Mouse (Mus musculus) thymus, adult 2 months (tissue): ENCODE measurements around the gene Arhgap31. TPM values are rescaled to one million over a fixed set of nuclear protein-coding genes. Genes with fewer than 3 reads are reported as not detected.
"Not testable (repeated sequence)": the region's sequence is repeated elsewhere in the genome, so short reads cannot be mapped to it uniquely, and the experiment has no call there.

Experiments used
- DNase-seq: peaks from one replicate; pipeline ENCODE4 v3.0.0; 2021
- H3K27ac ChIP-seq: fragments of 200-500 bp; 2 replicates; pipeline ENCODE4 v1.5.1; 2012; ENCODE audit warnings: low read length, control low read depth; ENCODE audit not compliant: control insufficient read depth, insufficient read depth
- H3K27me3 ChIP-seq: fragments of 200-500 bp; 2 replicates; pipeline ENCODE4 v1.6.1; 2012; ENCODE audit warnings: mild to moderate bottlenecking, low read length, moderate library complexity, mixed read lengths; ENCODE audit not compliant: control insufficient read depth, insufficient read depth
- H3K36me3 ChIP-seq: fragments of 200-500 bp; 2 replicates; pipeline ENCODE4 v1.6.1; 2012; ENCODE audit warnings: mild to moderate bottlenecking, low read length, moderate library complexity; ENCODE audit not compliant: control insufficient read depth, insufficient read depth
- H3K4me1 ChIP-seq: fragments of 200-500 bp; replicated peaks from 2 replicates; pipeline ENCODE4 v1.6.1; 2012; ENCODE audit warnings: low read length; ENCODE audit not compliant: control insufficient read depth, insufficient read depth
- H3K4me3 ChIP-seq: fragments of 200-500 bp; 2 replicates; pipeline ENCODE4 v1.5.1; 2012; ENCODE audit warnings: mild to moderate bottlenecking, low read length, control low read depth, moderate library complexity; ENCODE audit not compliant: control insufficient read depth, insufficient read depth
- CTCF ChIP-seq: fragments of 200-500 bp; IDR thresholded peaks from 2 replicates; pipeline ENCODE4 v1.5.1; 2012; ENCODE audit warnings: mild to moderate bottlenecking, control low read depth, low read length, moderate library complexity, borderline replicate concordance; ENCODE audit not compliant: control insufficient read depth, poor library complexity, insufficient read depth; ENCODE audit errors: extremely low read depth
- POLR2A ChIP-seq: fragments of 200-500 bp; IDR thresholded peaks from 2 replicates; pipeline ENCODE4 v1.6.1; 2012; ENCODE audit warnings: mild to moderate bottlenecking, low read length, control low read depth, moderate library complexity; ENCODE audit not compliant: control insufficient read depth, poor library complexity, insufficient read depth; ENCODE audit errors: extremely low read depth
- WGBS: fragments of 180-500 bp; shearing (Covaris S2); methylation state at CpG from one replicate; pipeline ENCODE4 v1.1.7; 2018; 5-methylcytosine and 5-hydroxymethylcytosine counted together
- polyA plus RNA-seq: library from polyadenylated mRNA; depleted of rRNA; stranded (reverse); fragments of >200 nt; gene quantifications from 2 replicates; pipeline ENCODE4 v1.2.3, GENCODE M21; 2012

Arhgap31 gene
- polyA plus RNA-seq, 1 experiment, result 10.2 TPM

GRCm38 (mm10) chr16:38679431-38680021 is 33.5 kb downstream of the Arhgap31 start:
- DNase-seq, result no peak
- Histone ChIP-seq H3K27ac (no peak overlapping the region), H3K4me3 (no peak overlapping the region), H3K27me3 (no peaks in the 10 kb centered on the region), H3K4me1 (peaks cover 11% of the 10 kb centered on the region), H3K36me3 (no peaks in the 10 kb centered on the region)
- TF ChIP-seq CTCF, result no peak
- TF ChIP-seq POLR2A, result no peak
- 4% methylated on average over 12 of the region's 12 CpGs for WGBS

GRCm38 (mm10) chr16:38678853-38679252 is 34.2 kb downstream of the Arhgap31 start:
- no peak overlapping the region for H3K27ac ChIP-seq
- 51% methylated on average over 8 of the region's 8 CpGs for WGBS

GRCm38 (mm10) chr16:38677941-38678340 is 35.1 kb downstream of the Arhgap31 start:
- WGBS, result 96% methylated on average over 2 of the region's 2 CpGs
- DNase-seq, H3K36me3 ChIP-seq, H3K27ac ChIP-seq, H3K27me3 ChIP-seq, H3K4me3 ChIP-seq: not testable (repeated sequence)
- peaks cover 11% of the 10 kb centered on the region for H3K4me1 ChIP-seq

More at GRCm38 (mm10) chr16:38678853-38679252, 34.2 kb downstream of the Arhgap31 start:
- Histone ChIP-seq H3K4me3 (no peak overlapping the region), H3K27me3 (no peaks in the 10 kb centered on the region), H3K4me1 (peaks cover 11% of the 10 kb centered on the region), H3K36me3 (no peaks in the 10 kb centered on the region)
- DNase-seq, result no peak
- no peak for TF ChIP-seq CTCF
- TF ChIP-seq POLR2A, result no peak

GRCm38 (mm10) chr16:38677171-38677570 is 35.9 kb downstream of the Arhgap31 start:
- TF ChIP-seq POLR2A, result no peak
- no peak overlapping the region for H3K4me3 ChIP-seq
- H3K4me1 ChIP-seq, result peaks cover 11% of the 10 kb centered on the region
- no peak for DNase-seq
- no peak overlapping the region for H3K27ac ChIP-seq
- H3K27me3 ChIP-seq, result no peaks in the 10 kb centered on the region
- 95% methylated on average over 6 of the region's 6 CpGs for WGBS
- H3K36me3 ChIP-seq, result no peaks in the 10 kb centered on the region

GRCm38 (mm10) chr16:38676647-38677046 is 36.4 kb downstream of the Arhgap31 start:
- no peak for DNase-seq
- no peaks in the 10 kb centered on the region for H3K36me3 ChIP-seq
- H3K4me3 ChIP-seq, result no peak overlapping the region
- TF ChIP-seq CTCF (no peak), POLR2A (no peak)
- 94% methylated on average over 4 of the region's 4 CpGs for WGBS
- H3K27ac ChIP-seq, result no peak overlapping the region
- peaks cover 11% of the 10 kb centered on the region for H3K4me1 ChIP-seq
- no peaks in the 10 kb centered on the region for H3K27me3 ChIP-seq

- no peak for DNase-seq
- peaks cover 11% of the 10 kb centered on the region for H3K4me1 ChIP-seq
- H3K36me3 ChIP-seq, result no peaks in the 10 kb centered on the region
- TF ChIP-seq CTCF, result no peak
- TF ChIP-seq POLR2A, result no peak
- WGBS, result 93% methylated on average over 9 of the region's 9 CpGs
- H3K27me3 ChIP-seq, result no peaks in the 10 kb centered on the region
- H3K27ac ChIP-seq, result no peak overlapping the region
- no peak overlapping the region for H3K4me3 ChIP-seq
Observed at GRCm38 (mm10) chr16:38675600-38676335, 37.3 kb downstream of the Arhgap31 start.

- Histone ChIP-seq H3K27ac (no peak overlapping the region), H3K4me1 (peaks cover 8% of the 10 kb centered on the region), H3K4me3 (no peak overlapping the region), H3K36me3 (no peaks in the 10 kb centered on the region), H3K27me3 (no peaks in the 10 kb centered on the region)
- WGBS, result 95% methylated on average over 11 of the region's 11 CpGs
- DNase-seq, result no peak
- TF ChIP-seq POLR2A, result no peak
- TF ChIP-seq CTCF, result no peak
Observed at GRCm38 (mm10) chr16:38674891-38675290, 38.2 kb downstream of the Arhgap31 start.
